Mouse (Mus musculus) G1E (cell line): ENCODE results near the gene Caps2.

Experiments
- CTCF ChIP-seq: IDR thresholded peaks from 2 replicates; pipeline ENCODE4 v1.5.1; 2012; ENCODE audit warnings: low read depth, low read length, inconsistent platforms, mixed read lengths
- GATA1 ChIP-seq: IDR thresholded peaks from 2 replicates; pipeline ENCODE4 v1.6.1; 2012; ENCODE audit warnings: borderline replicate concordance, low read length, inconsistent platforms, mixed read lengths
- TAL1 ChIP-seq: conservative IDR thresholded peaks from 2 replicates; pipeline ENCODE4 v1.6.1; 2012; ENCODE audit warnings: low read depth, low read length, inconsistent platforms, mixed read lengths

- TF ChIP-seq TAL1 = no peak
- TF ChIP-seq CTCF = no peak
- TF ChIP-seq GATA1 = no peak
Observed at GRCm38 (mm10) chr10:112248273-112248672, 84.9 kb downstream of the Caps2 start.
